Mouse (Mus musculus): ENCODE data around the gene Cacng4. TPM values are rescaled to one million over a fixed set of nuclear protein-coding genes. Genes with fewer than 3 reads are reported as not detected.

The Cacng4 gene
- total RNA-seq, 2 experiments from 2014 or later: 8.9 to 12.1 TPM

DNA sequence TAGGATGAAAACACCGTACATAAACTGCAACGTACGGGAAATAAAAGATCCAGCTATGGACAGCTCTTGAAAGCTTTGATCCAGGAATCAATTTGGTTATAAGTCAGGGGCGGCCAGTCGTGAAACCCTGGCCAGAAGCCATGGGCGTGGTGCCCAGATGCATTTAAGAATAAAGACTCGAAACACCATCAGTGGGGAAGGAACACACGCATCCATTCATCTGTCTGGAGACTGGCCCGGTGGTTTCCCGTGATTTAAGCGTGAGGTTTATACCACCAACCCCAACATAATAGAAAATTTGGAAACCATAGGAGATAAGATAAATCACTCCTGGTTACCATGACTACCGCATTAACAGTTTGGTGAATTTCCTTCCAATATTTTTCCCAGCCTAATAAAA is 16.9 kb downstream of the Cacng4 start:
- DNase-seq (ENCODE audit: low spot score in 2 of 2): no peak

GRCm38 (mm10) chr11:107773312-107773711 is 21.0 kb downstream of the Cacng4 start:
- no peak for DNase-seq (ENCODE audit: low spot score in 2 of 2)

- no peak for DNase-seq (ENCODE audit: low spot score in 2 of 2)
Observed at GRCm38 (mm10) chr11:107772002-107772401, 22.4 kb downstream of the Cacng4 start.

DNA sequence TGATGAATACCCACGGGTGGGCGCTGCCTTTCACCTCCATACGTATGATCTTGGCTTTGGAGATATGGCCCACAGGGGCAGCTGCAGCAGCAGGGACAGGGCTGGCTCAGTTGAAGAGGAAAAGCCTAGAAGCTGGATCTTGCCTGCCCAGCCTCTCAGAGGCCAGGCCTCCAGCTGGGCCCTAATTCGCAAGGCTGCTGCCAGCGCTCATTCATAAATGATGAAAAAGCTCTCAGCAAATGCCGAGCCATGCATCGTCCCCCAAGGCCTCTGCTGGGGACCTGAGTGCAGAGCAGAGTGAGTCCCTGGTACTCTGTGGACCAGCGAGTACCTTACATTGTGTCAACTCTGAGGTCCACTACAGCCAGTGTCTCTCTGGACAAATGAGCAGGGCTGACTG is 26.0 kb downstream of the Cacng4 start:
- no peak for DNase-seq (ENCODE audit: low spot score in 2 of 2)

- no peak for DNase-seq (ENCODE audit: low spot score in 2 of 2)
Observed at GRCm38 (mm10) chr11:107766932-107767331, 27.4 kb downstream of the Cacng4 start.

DNA sequence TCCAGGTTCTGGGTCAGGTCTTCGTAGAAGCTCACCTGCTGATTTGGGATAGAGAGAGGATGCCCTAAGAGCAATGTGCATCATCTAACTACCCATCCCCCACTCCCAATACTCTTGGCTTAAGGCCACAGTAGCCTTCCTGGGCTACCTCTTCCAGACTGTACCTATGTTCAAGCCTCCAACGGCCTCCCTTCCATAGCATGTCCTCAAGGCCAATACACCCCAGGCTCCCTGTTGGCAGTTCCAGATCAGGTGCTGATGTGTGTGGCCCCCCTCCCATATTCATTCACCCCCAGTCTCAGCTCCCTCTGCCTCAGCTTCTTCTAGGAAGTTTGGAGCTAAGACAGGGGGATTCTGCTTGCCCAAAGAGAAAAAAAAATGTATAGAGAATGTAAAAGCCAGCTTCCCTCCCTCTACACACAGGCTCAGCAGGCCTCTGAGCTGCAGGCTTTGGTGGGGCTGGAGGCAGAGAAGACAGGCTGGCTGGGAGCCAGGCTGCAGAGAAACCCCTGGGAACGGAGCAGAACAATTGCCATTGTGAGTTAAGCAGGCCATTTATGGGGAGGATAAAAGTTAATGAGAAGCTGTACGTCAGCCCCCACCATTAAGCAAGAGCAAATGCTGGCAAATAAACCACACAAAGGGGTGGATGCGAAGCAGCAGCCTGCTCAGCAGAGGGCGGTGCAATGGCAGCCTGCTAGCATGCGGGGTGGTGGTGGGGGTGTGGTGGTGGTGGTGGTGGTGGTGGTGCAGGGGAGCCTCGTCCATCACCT is 31.5 kb downstream of the Cacng4 start:
- no peak for DNase-seq (ENCODE audit: low spot score in 2 of 2)

- DNase-seq (ENCODE audit: low spot score in 2 of 2): no peak
Observed at GRCm38 (mm10) chr11:107761790-107762500, 32.4 kb downstream of the Cacng4 start.

- no peak for DNase-seq (ENCODE audit: low spot score in 2 of 2)
Observed at GRCm38 (mm10) chr11:107760001-107760400, 34.4 kb downstream of the Cacng4 start.

- no peak for DNase-seq (ENCODE audit: low spot score in 2 of 2)
Observed at GRCm38 (mm10) chr11:107759516-107759915, 34.8 kb downstream of the Cacng4 start.

DNA sequence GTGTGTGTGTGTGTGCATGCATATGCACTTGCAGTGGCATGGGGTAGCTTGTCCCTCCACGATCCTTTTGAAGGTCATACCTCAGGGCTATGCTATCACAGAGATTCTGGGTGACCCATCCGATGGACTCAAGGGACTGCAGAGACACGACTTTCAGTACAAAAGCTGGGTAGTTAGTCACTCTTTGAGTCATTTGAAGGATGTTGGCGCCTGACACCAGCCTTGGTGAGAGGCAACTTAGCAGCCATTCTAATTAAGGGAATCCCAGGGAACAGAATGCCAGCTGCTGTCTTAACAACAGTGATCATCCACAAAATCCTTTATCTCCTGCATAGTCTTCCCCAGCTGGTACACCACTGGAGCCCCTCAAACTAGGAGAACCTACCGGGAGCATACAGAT is 45.2 kb downstream of the Cacng4 start:
- DNase-seq (ENCODE audit: low spot score in 2 of 2): no peak

- no peak for DNase-seq (ENCODE audit: low spot score in 2 of 2)
Observed at GRCm38 (mm10) chr11:107748243-107749035, 45.9 kb downstream of the Cacng4 start.

DNA sequence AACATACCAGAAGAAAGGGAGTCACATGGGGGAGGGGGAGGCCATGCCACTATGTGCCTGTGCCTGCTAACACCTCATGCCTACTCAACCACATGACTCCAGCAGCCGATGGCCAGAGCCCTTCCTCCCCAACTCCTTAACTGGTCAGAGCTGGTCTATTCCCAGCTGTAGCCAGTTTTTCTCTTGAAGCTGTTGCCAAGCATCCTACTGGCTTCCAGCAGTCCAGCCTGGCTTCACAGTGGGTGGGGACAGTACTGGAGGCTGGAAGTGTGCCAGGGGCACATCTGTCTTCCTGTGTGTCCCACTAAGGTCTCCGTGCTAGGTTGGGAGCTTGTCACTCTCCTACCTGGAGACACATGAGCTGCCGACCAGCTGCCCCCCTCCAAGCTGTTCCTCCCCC is 51.3 kb downstream of the Cacng4 start:
- no peak for DNase-seq (ENCODE audit: low spot score in 2 of 2)

- DNase-seq (ENCODE audit: low spot score in 2 of 2): no peak
Observed at GRCm38 (mm10) chr11:107738418-107739099, 55.8 kb downstream of the Cacng4 start.

DNA sequence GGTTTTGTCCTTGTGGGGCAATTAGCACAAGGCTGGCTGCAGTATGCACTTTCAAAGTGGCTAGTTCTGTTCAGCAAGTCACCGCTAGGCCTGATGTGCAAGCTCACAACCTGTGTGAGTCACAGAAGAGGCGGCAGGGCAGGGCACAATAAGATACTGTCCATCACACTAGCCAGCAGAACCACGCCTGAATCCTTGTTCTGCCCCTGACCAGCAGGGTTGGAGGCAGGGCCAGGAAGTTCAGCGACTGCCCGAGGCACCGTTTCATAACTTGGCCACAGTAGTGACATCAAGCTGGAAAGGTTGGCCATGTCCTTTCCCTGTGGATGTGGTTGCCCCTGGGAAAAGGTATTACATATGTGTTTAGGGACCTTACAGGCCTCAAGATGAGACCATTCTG is 56.5 kb downstream of the Cacng4 start:
- no peak for DNase-seq (ENCODE audit: low spot score in 2 of 2)

- no peak for DNase-seq (ENCODE audit: low spot score in 2 of 2)
Observed at GRCm38 (mm10) chr11:107734133-107734532, 60.2 kb downstream of the Cacng4 start.

GRCm38 (mm10) chr11:107731498-107731897 is 62.9 kb downstream of the Cacng4 start:
- DNase-seq (ENCODE audit: low spot score in 2 of 2): no peak

DNA sequence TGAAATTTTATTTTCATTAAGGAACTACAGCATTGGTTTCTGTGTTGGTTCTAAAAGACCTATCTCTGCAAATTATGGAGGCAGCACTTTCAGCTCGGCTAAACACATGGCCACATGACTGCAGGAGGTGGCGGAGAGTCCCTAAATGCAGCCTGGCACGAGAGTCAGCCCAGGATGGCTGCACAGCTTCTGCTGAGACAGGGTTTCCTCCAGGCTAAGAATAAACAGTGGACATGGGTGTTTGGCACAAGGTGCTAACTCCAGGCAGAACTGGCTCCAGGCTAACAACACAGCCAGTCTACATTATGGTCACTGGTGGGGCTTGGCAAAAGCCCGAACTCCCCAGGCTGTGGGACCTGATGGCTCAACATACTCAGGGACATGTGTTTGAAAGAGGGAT is 63.4 kb downstream of the Cacng4 start:
- DNase-seq (ENCODE audit: low spot score in 2 of 2): no peak

- no peak for DNase-seq (ENCODE audit: low spot score in 2 of 2)
Observed at GRCm38 (mm10) chr11:107729141-107729540, 65.2 kb downstream of the Cacng4 start.

DNA sequence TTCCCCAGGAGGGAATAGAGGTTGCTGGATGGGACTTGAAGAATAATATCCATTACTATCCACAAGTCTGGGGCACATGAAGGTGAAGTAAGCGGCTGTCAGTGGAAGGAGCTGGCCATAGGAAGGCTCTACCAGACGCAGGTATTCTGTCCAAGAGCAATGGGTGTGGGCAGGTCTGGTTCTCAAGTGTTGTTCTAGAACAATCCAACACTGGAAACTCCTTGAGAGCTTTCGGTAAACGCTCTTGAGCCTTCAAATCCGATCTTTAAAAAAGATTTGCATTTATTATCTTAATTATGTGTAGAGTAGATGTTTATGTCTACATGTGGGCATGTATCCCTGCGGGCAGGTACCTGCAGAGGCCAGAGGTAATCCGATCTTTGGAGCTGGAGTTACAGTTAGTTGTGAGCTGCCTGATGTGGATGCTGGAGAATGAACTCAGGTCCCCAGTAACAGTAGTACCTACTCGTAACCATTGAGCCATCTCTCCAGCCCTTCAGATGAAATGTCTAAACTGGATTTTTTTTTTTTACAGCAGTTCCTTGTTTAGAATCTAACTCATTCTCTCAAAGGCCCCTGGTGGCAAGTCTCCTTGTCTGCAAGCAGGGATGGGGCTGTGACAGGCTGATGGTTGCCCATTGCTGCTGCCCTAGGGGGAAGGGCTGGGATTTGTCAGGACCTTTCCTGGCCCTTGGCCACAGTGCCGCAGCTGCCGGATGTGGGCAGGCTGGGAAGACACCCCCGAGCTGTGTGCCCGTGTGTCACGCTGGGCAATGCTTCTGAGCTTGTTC is 66.1 kb downstream of the Cacng4 start:
- DNase-seq (ENCODE audit: low spot score in 2 of 2): no peak

DNA sequence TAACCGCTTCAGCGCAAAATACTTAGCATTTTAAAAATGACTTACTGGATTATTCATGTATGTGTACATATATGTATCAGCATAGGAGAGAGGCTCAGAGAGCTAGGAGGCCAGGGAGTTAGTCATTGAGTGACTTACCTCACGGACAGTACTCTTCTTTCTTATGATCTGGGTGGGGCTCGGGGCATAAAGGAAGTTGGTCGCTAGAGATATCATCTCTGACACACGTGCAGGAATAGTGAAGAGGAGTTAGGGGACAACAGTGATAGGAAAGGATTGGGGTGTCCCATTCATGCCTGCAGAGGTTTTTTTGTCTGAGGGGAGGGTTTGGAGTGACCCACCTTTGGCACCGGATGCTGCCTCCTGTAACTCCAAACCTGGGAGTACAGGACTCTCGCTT is 69.8 kb downstream of the Cacng4 start:
- no peak for DNase-seq (ENCODE audit: low spot score in 2 of 2)

DNA sequence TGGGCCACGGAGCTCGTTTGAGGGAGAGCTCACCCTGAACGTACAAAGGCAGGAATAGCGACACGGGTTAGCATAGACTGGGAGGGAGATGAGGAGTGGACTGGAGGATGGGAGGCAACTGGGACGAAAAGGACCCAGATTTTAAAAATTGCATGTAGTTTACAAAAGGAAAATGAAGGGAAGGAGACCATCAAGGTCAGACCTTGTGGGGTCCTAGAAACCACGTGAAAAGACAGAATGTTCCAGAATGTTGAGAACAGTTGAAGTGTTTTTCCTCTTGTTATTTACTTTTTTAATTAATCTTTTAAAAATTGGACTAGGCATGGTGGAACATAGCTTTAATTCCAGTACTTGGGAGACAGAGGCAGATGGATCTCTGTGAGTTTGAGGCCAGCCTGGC is 73.3 kb downstream of the Cacng4 start:
- DNase-seq (ENCODE audit: low spot score in 2 of 2): no peak

Data from adrenal gland, postnatal 4 days (tissue).